Mouse (Mus musculus) heart, postnatal 10 days (tissue): ENCODE data around the gene Gpnmb. TPM values are rescaled to one million over a fixed set of nuclear protein-coding genes. Genes with fewer than 3 reads are reported as not detected.

Experiments
- DNase-seq, 2 experiments: peaks; one replicate each; pipeline ENCODE4 v3.0.0; 2021
- intact Hi-C: fragments of 180-260 bp; cut with DNase I; formaldehyde crosslinking; loops from one replicate; pipeline ENCODE4 v1.15.1; 2025
- total RNA-seq, 2 experiments: library from RNA; stranded (reverse); gene quantifications; 2 replicates each; pipeline ENCODE4 v1.2.3; 2021

Gene Gpnmb
- total RNA-seq, 2 experiments from 2014 or later = 0.43 to 0.52 TPM

DNA sequence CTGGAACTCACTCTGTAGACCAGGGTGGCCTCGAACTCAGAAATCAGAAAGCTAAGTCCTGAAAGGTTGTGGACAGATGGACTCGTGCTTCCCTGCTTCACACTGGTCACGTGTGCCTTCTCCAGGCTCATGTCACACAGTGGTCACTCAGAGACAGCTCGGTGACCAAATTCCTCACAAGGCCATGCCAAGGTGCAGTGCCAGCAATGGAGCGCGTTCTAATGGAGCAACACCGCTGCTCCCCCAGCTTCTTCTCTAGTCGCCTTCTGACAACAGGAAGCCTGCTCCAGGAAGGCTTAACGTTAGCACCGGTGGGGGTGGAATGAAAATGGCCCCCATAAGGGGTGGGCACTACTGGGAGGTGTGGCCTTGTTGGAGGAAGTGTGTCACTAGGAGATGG lies 58.6 kb downstream of the Gpnmb start:
- intact Hi-C loops = no loop called here
- DNase-seq = no peak

DNA sequence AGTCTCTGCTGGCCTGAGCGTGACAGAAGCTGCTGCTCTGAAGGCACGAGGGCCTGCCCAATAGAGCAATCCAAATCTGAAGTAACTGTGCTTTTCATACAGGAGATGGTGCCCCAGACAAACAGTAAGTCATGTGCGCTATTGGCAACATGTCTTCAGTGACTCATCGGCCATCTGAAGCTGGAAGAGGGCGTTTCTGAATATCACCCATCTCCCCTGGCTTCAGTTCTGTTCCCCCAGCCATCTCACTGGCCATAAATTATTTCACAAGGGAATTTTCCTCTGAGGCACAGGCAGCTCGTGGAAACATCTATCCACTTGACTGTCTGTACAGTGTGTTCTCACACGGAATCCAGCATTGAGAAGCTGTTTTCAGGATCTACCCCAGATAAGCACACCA lies 60.1 kb downstream of the Gpnmb start:
- peak; percentile 55 to 60 for DNase-seq
- intact Hi-C loops = loop anchor here (2.0 kb wide), 1 partner anchor 22 kb away; no protein-coding TSS in a partner anchor

DNA sequence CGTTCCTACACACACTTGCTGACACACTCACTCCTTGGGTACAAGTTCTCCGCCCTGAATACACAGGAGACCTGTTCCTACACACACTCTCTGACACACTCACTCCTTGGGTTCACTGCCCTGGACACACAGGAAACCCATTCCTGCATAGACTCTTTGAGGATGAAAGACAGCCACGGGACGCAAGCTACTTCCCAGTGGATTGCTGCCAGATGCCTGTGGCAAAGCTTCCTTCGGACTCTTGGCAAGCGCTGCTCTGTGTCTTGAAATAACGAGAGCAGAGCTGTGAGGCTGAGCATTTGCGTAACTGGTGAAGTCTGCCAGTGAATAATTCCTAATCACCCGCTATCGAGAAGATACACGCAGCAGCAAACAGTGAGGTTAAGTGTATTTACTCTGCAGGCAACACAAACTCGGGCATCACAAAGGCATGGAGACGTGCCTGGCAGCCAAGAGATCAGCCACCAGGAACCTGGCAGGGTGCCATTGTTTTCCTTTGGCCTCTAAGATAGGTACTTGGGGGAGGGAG lies 60.7 kb downstream of the Gpnmb start:
- intact Hi-C loops = loop anchor here (2.0 kb wide), 1 partner anchor 22 kb away; no protein-coding TSS in a partner anchor
- DNase-seq = peak; percentile 81 to 86

DNA sequence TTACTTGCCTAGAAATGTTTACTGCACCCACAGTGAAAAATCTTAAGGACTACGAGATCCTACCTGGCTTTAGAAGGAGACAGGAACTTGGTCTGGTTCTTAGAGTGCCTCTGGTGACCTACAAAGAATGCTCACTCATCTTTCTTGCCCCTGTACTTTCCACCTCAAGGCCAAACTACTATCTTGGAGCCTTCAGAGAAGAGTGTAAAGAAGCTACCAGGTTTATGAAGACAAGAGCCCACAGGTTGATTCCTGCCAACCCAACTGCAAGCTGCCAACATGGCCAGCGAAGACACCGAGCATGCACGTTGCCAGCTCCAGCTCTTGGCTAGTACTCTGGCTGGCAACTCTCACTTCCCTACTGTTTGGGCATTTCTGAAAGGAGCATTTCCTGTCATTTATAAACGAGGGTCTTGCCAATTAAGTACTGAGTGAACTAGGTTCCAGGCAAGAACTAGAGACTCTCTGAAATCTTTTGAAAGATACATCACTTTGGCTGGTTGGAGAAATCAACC lies 61.3 kb downstream of the Gpnmb start:
- intact Hi-C loops = loop anchor here (2.0 kb wide), 1 partner anchor 23 kb away; no protein-coding TSS in a partner anchor
- DNase-seq = peak; percentile 22 to 27

DNA sequence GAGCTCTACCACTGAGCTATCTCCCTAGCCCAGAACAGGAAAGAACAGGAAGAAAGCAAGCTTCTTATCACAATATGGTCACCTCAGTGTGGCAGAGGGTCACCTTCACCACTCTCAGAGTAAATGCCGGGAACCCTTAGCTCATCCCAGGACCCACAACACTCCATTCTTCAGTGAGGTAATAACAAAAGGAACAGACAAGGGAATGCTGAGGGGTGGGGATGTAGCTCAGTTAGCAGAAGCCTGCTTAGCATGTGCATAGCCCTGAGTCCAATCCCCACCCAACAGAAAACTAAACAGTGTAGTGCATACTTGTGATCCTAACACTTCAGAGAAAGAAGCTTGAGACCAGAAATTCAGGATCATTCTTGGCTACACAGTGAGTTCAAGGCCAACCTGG lies 62.7 kb downstream of the Gpnmb start:
- intact Hi-C loops = no loop called here
- DNase-seq = no peak

DNA sequence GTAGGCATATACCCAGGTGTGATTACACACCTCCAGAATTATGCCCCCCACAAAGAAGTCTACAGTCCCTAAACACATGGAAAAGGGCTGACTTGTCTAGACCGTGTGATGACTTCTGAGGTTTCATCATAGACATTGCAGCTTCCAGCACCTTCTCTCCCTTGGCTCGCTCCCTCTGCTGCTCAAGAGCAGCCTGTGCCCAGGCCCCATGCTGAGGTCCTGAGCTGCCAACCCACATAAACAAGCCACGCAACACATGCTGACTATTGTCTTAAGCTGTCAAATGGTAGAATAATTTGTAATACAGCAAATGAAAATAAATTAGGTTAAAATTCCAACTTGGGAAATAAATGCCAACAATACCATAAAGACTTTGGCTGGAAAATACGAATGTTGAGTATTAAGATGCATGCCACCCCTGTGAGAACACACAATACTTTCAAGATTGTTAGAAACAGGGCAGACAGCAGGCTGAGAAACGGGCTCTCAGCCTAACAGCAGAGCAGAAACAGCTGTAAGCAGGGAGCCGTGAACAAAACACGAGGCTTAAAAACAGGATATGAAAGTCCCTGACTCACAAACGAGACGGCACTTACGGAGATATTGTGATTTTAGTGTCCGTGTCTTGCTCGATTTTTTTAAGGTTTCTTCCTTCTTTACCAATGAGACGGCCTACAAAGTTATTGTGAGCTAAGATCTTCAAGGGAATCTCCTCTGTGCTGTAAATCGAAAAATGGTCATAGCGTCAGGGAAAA lies 70.6 kb downstream of the Gpnmb start:
- intact Hi-C loops = no loop called here
- DNase-seq = no peak

DNA sequence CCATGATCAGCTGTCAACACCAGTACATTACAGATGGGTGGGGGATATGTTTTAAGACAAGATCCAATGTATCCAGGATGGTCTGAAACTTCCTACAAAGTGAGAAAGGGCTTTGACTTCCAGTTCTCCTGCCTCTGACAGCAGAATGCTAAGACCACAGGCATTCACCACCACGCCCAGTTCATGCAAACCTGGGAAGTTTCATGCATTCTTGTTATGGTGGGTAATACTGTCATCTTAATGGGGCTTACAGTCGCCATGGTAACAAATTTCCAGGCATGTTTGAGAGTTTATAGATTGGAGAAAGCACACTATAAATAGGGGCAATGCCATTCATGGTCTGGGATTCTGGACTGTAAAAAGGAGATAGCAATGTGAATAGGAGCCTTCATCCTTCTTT lies 72.8 kb downstream of the Gpnmb start:
- intact Hi-C loops = no loop called here

DNA sequence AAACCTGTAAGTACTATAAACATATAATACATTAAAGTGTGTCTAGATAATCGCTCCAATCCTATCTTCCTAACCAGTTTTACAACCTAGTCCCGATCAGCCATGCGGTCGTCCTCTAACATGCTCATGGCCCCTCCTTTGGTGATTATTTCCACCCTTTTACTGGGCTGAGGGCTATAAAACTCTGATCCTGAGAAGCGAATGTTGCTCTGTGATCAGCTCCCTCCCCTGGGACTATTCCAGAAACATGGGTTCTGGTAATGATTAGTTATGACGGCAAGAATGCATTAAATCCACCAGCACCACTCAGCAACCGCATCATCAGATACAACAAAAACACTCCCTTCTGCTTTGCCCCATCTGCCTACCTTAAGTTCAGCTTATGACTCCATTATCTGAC lies 77.5 kb downstream of the Gpnmb start:
- no peak for DNase-seq
- intact Hi-C loops = no loop called here

More for the DNA sequence above, 72.8 kb downstream of the Gpnmb start:
- DNase-seq = no peak

DNA sequence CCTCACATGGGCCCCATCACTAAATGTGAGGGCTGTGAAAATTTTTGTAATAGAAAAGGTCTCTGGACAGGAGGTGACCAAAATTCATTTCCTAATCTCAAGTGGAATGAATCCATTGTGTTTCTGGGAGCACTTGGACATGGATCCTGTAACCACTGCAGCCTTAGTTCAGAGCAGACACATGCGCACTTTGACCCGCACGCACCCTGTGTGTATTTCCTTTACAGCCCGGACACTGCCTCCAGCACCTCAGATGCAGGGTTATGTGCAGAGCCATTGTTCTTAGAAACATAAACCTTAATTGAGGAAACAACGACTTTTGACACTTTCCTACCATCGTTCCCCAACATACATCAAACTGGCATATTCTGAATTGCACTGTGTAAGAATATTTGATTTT lies 78.1 kb downstream of the Gpnmb start:
- intact Hi-C loops = no loop called here
- no peak for DNase-seq

DNA sequence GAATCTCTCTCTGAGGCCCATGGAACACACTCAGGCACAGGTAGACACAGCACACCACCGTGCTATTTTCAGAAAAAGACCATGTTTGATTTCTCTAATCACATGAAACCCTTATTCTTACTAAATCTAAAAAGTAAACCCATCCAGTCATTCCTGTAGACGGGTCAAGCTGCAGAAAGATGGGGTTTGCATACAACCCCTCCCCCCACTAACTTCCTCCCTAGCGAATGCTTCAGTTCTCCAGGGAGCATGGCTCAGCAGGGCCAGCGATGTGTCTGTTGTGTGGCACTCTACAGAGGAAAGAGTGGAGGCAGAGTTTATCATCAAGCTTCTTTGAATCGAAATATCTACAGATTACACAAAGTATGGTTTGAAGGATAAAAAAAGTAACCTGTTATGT lies 79.2 kb downstream of the Gpnmb start:
- DNase-seq = no peak
- intact Hi-C loops = no loop called here

DNA sequence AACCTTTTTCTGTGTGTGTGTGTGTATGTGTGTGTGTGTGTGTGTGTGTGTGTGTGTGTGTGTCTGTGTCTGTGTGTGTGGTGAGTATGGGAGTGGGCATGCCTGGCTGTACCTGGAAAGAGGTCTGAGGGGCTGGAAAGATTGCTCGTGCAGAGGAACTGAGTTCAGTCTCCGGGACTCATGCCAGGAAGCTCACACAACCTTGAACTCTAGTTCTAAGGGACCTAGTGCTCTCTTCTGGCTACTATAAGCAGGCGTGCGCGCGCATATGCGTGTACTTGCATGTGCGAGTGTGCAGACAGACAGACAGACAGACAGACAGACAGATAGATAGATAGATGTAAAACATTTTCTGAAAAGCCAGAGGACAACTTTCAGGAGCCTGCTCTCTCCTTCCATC lies 79.9 kb downstream of the Gpnmb start:
- intact Hi-C loops = no loop called here
- DNase-seq = no peak

DNA sequence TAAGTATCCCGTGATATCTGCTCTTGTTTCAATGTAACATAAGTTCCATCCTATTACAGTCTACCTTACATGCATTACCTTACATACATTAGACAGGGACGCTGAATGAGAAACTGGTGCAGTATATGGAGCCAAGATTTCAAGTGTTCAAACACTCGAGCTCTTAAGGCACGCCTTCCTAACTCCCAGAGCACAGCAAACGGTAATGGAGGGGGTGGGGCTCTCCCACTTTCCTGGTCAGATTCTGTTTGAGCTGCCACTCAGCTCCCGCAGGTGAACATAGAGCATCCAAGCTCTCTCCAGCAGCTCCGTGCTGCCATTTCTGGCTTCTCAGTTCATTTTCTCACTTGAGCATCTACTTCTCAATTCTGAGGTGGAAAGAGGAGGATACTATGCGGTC lies 82.1 kb downstream of the Gpnmb start:
- DNase-seq = no peak
- intact Hi-C loops = no loop called here

DNA sequence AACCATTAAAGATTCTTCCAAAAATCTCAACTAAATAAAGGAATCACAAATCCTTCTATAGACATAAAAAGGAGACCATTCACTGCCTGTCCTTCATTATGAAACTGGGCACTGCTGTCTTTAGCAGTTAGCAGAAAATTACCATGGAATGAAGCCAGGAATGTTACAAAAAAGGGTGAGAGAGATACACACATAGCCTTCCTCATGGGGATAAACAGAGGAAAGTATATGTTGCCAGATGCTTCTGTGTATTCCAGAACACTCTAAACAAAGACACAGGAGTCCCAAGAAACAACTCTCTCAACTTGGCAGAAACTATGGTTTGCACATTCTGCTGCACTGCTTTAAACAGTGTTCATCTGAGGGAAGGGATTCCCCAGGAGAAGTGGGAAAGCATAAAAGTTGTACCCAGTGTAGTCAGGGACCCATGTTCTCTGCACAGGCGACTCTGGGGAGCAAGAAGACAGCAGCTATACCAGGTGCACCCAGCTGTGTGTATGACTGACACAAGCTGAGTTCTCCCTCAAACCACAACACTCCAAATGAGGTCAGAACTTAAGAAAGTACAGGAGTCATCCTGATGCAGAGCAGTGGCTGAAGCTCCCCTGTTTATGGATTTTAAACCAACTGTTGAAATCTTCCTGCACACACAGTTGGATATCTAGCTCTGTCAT lies 83.3 kb downstream of the Gpnmb start:
- intact Hi-C loops = no loop called here
- DNase-seq = peak; percentile 33 to 42

DNA sequence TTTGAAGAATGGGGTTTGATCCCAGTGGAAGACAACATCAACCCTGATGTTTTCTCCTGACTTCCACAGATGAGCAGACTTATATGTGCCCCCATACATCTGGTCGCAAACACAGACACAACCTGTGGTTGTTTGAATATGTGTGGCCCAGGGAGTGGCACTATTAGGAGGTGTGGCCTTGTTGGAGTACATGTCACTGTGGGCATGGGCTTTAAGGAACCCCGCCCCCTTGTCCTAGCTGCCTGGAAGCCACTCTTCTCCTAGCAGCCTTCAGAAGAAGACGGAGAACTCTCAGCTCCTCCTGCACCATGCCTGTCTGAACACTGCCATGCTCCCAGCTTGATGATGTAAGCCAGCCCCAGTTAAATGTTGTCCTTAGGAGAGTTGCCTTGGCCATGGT lies 84.0 kb downstream of the Gpnmb start:
- no peak for DNase-seq
- intact Hi-C loops = no loop called here

Other genes starting within 250 kb of the Gpnmb start
- gene Tmem176a, start 195.6 kb upstream of the Gpnmb start, total RNA-seq = 10 to 100 TPM; 22.4 to 27.5 TPM
- gene Tmem176b, start 195.1 kb upstream of the Gpnmb start, total RNA-seq = 10 to 100 TPM; 72.1 to 81.8 TPM
- gene Aoc1, start 163.7 kb upstream of the Gpnmb start, total RNA-seq = not detected
- gene 1600015I10Rik, start 106.7 kb upstream of the Gpnmb start, total RNA-seq = not detected
- not detected for gene Doxl2, start 61.6 kb upstream of the Gpnmb start, total RNA-seq
- gene Svs1, start 49.7 kb upstream of the Gpnmb start, total RNA-seq = not detected
- gene Malsu1, start 37.2 kb downstream of the Gpnmb start, total RNA-seq = 10 to 100 TPM; 33.1 to 35.1 TPM
- 1 to 10 TPM; 4.3 to 4.5 TPM for gene Igf2bp3, start 178.4 kb downstream of the Gpnmb start, total RNA-seq
- gene Tra2a, start 227.5 kb downstream of the Gpnmb start, total RNA-seq = 10 to 100 TPM; 28.1 to 36.9 TPM